Mouse (Mus musculus): ENCODE data around the gene Hes7. TPM values are rescaled to one million over a fixed set of nuclear protein-coding genes. Genes with fewer than 3 reads are reported as not detected.

The Hes7 gene
- polyA plus RNA-seq, 1 experiment from 2014 or later = 0.19 TPM

GRCm38 (mm10) chr11:69123693-69124497 lies 3.7 kb downstream of the Hes7 start:
- Histone ChIP-seq H3K27ac (ENCODE audit: low read depth, low read length) (peak overlapping the region; percentile 33; the same call in 1 of the 2 replicates), H3K36me3 (ENCODE audit: control insufficient read depth, insufficient read depth, low read length) (no peaks in the 10 kb centered on the region), H3K27me3 (ENCODE audit: control insufficient read depth, insufficient read depth, low read length) (peaks cover 20% of the 10 kb centered on the region), H3K4me2 (replicated peaks; ENCODE audit: low read depth, low read length) (peak overlapping the region; percentile 97), H3K4me1 (replicated peaks; ENCODE audit: control insufficient read depth, insufficient read depth, low read length) (peaks cover 19% of the 10 kb centered on the region), H3K9ac (ENCODE audit: low read depth, low read length) (peak overlapping the region; percentile 49; the same call in 1 of the 2 replicates), H3K9me3 (ENCODE audit: control insufficient read depth, low read length) (no peaks in the 10 kb centered on the region), H3K4me3 (ENCODE audit: low read depth, low read length) (peak overlapping the region; percentile 78)
- WGBS = under 1% methylated on average over 31 of the region's 31 CpGs
- peak; percentile 54 for ATAC-seq (ENCODE audit: low FRiP score)
- peak; percentile 97 for DNase-seq (ENCODE audit: low spot score)

- DNase-seq (ENCODE audit: low spot score) (peak; percentile 83), ATAC-seq (ENCODE audit: low FRiP score) (peak; percentile 66)
- Histone ChIP-seq H3K9me3 (ENCODE audit: control insufficient read depth, low read length) (no peaks in the 10 kb centered on the region), H3K36me3 (ENCODE audit: control insufficient read depth, insufficient read depth, low read length) (no peaks in the 10 kb centered on the region), H3K27ac (ENCODE audit: low read depth, low read length) (no peak overlapping the region), H3K4me3 (ENCODE audit: low read depth, low read length) (peak overlapping the region; percentile 78; the same call in 1 of the 2 replicates), H3K4me1 (replicated peaks; ENCODE audit: control insufficient read depth, insufficient read depth, low read length) (peaks cover 19% of the 10 kb centered on the region), H3K27me3 (ENCODE audit: control insufficient read depth, insufficient read depth, low read length) (peaks cover 20% of the 10 kb centered on the region), H3K4me2 (replicated peaks; ENCODE audit: low read depth, low read length) (no peak overlapping the region), H3K9ac (ENCODE audit: low read depth, low read length) (no peak overlapping the region)
- 0% methylated on average over 3 of the region's 3 CpGs for WGBS
These were observed 4.3 kb downstream of the Hes7 start for GRCm38 (mm10) chr11:69124498-69124847.

GRCm38 (mm10) chr11:69125041-69125851 lies 5.0 kb downstream of the Hes7 start:
- peak overlapping the region; percentile 51 for H3K4me3 ChIP-seq (ENCODE audit: low read depth, low read length)
- DNase-seq (ENCODE audit: low spot score) (peak; percentile 89), ATAC-seq (ENCODE audit: low FRiP score) (peak; percentile 57; the same call in 1 of the 2 replicates)
- H3K36me3 ChIP-seq (ENCODE audit: control insufficient read depth, insufficient read depth, low read length) = no peaks in the 10 kb centered on the region
- H3K4me1 ChIP-seq (replicated peaks; ENCODE audit: control insufficient read depth, insufficient read depth, low read length) = peaks cover 16% of the 10 kb centered on the region
- H3K9me3 ChIP-seq (ENCODE audit: control insufficient read depth, low read length) = no peaks in the 10 kb centered on the region
- H3K4me2 ChIP-seq (replicated peaks; ENCODE audit: low read depth, low read length) = peak overlapping the region; percentile 77
- peaks cover 17% of the 10 kb centered on the region for H3K27me3 ChIP-seq (ENCODE audit: control insufficient read depth, insufficient read depth, low read length)
- H3K27ac ChIP-seq (ENCODE audit: low read depth, low read length) = no peak overlapping the region
- under 1% methylated on average over 24 of the region's 24 CpGs for WGBS
- peak overlapping the region; percentile 46; the same call in 1 of the 2 replicates for H3K9ac ChIP-seq (ENCODE audit: low read depth, low read length)

- H3K27ac ChIP-seq (ENCODE audit: low read depth, low read length) = no peak within 1 kb of the TSS
- DNase-seq (ENCODE audit: low spot score) = no peak
- peak within 1 kb of the TSS; percentile 77 for H3K4me2 ChIP-seq (replicated peaks; ENCODE audit: low read depth, low read length)
- peaks cover 14% of the 10 kb centered on the region; the same call in 1 of the 2 replicates for H3K4me1 ChIP-seq (replicated peaks; ENCODE audit: control insufficient read depth, insufficient read depth, low read length)
- no peaks in the 10 kb centered on the region for H3K36me3 ChIP-seq (ENCODE audit: control insufficient read depth, insufficient read depth, low read length)
- peak within 1 kb of the TSS; percentile 51 for H3K4me3 ChIP-seq (ENCODE audit: low read depth, low read length)
- no peak for ATAC-seq (ENCODE audit: low FRiP score)
- H3K9me3 ChIP-seq (ENCODE audit: control insufficient read depth, low read length) = no peaks in the 10 kb centered on the region
- 6% methylated on average over 3 of the region's 3 CpGs for WGBS
- H3K9ac ChIP-seq (ENCODE audit: low read depth, low read length) = peak within 1 kb of the TSS; percentile 46; the same call in 1 of the 2 replicates
- peaks cover 13% of the 10 kb centered on the region for H3K27me3 ChIP-seq (ENCODE audit: control insufficient read depth, insufficient read depth, low read length)
These were observed 5.5 kb downstream of the Hes7 start, which contains the start of gene Aloxe3 for GRCm38 (mm10) chr11:69125852-69125918. Gene Aloxe3 (plus strand): TSS chr11:69125896.

- 11% methylated on average over 20 of the region's 20 CpGs for WGBS
- H3K36me3 ChIP-seq (ENCODE audit: control insufficient read depth, insufficient read depth, low read length) = no peaks in the 10 kb centered on the region
- peak overlapping the region; percentile 77 for H3K4me2 ChIP-seq (replicated peaks; ENCODE audit: low read depth, low read length)
- peak overlapping the region; percentile 51 for H3K4me3 ChIP-seq (ENCODE audit: low read depth, low read length)
- H3K4me1 ChIP-seq (replicated peaks; ENCODE audit: control insufficient read depth, insufficient read depth, low read length) = peaks cover 12% of the 10 kb centered on the region; the same call in 1 of the 2 replicates
- ATAC-seq (ENCODE audit: low FRiP score) (no peak), DNase-seq (ENCODE audit: low spot score) (peak; percentile 44)
- no peak overlapping the region for H3K27ac ChIP-seq (ENCODE audit: low read depth, low read length)
- H3K9ac ChIP-seq (ENCODE audit: low read depth, low read length) = no peak overlapping the region
- no peaks in the 10 kb centered on the region for H3K9me3 ChIP-seq (ENCODE audit: control insufficient read depth, low read length)
- peaks cover 9% of the 10 kb centered on the region for H3K27me3 ChIP-seq (ENCODE audit: control insufficient read depth, insufficient read depth, low read length)
These were observed 5.9 kb downstream of the Hes7 start for GRCm38 (mm10) chr11:69125919-69126705.

GRCm38 (mm10) chr11:69126706-69127095 lies 6.5 kb downstream of the Hes7 start:
- 67% methylated on average over 2 of the region's 2 CpGs for WGBS
- no peak overlapping the region; the same call in 1 of the 2 replicates for H3K4me3 ChIP-seq (ENCODE audit: low read depth, low read length)
- no peak overlapping the region for H3K27ac ChIP-seq (ENCODE audit: low read depth, low read length)
- peak overlapping the region; percentile 77 for H3K4me2 ChIP-seq (replicated peaks; ENCODE audit: low read depth, low read length)
- DNase-seq (ENCODE audit: low spot score) (peak; percentile 3), ATAC-seq (ENCODE audit: low FRiP score) (no peak)
- H3K9me3 ChIP-seq (ENCODE audit: control insufficient read depth, low read length) = no peaks in the 10 kb centered on the region
- peaks cover 6% of the 10 kb centered on the region; the same call in 1 of the 2 replicates for H3K4me1 ChIP-seq (replicated peaks; ENCODE audit: control insufficient read depth, insufficient read depth, low read length)
- H3K27me3 ChIP-seq (ENCODE audit: control insufficient read depth, insufficient read depth, low read length) = peaks cover 3% of the 10 kb centered on the region
- H3K36me3 ChIP-seq (ENCODE audit: control insufficient read depth, insufficient read depth, low read length) = no peaks in the 10 kb centered on the region
- H3K9ac ChIP-seq (ENCODE audit: low read depth, low read length) = no peak overlapping the region

- Histone ChIP-seq H3K27me3 (ENCODE audit: control insufficient read depth, insufficient read depth, low read length) (0 out of 2 replicates have a peak, but pooled peaks cover 2% of the 10 kb centered on the region), H3K36me3 (ENCODE audit: control insufficient read depth, insufficient read depth, low read length) (no peaks in the 10 kb centered on the region), H3K27ac (ENCODE audit: low read depth, low read length) (no peak overlapping the region), H3K4me3 (ENCODE audit: low read depth, low read length) (no peak overlapping the region), H3K9me3 (ENCODE audit: control insufficient read depth, low read length) (no peaks in the 10 kb centered on the region), H3K4me2 (replicated peaks; ENCODE audit: low read depth, low read length) (no peak overlapping the region), H3K9ac (ENCODE audit: low read depth, low read length) (no peak overlapping the region), H3K4me1 (replicated peaks; ENCODE audit: control insufficient read depth, insufficient read depth, low read length) (0 out of 2 replicates have a peak, but pooled peaks cover 2% of the 10 kb centered on the region)
- ATAC-seq (ENCODE audit: low FRiP score) (no peak), DNase-seq (ENCODE audit: low spot score) (no peak)
- WGBS = 78% methylated on average over 8 of the region's 8 CpGs
These were observed 8.4 kb downstream of the Hes7 start for GRCm38 (mm10) chr11:69128426-69129122.

GRCm38 (mm10) chr11:69133566-69133922 lies 13.3 kb downstream of the Hes7 start:
- ATAC-seq (ENCODE audit: low FRiP score) = no peak
- no peaks in the 10 kb centered on the region for H3K36me3 ChIP-seq (ENCODE audit: control insufficient read depth, insufficient read depth, low read length)
- 0 out of 2 replicates have a peak, but pooled peaks cover 2% of the 10 kb centered on the region for H3K27me3 ChIP-seq (ENCODE audit: control insufficient read depth, insufficient read depth, low read length)
- no peak overlapping the region for H3K9ac ChIP-seq (ENCODE audit: low read depth, low read length)
- no peaks in the 10 kb centered on the region for H3K9me3 ChIP-seq (ENCODE audit: control insufficient read depth, low read length)
- H3K4me2 ChIP-seq (replicated peaks; ENCODE audit: low read depth, low read length) = peak overlapping the region; percentile 66
- no peaks in the 10 kb centered on the region for H3K4me1 ChIP-seq (replicated peaks; ENCODE audit: control insufficient read depth, insufficient read depth, low read length)
- peak; percentile 40 for DNase-seq (ENCODE audit: low spot score)
- peak overlapping the region; percentile 35; the same call in 1 of the 2 replicates for H3K4me3 ChIP-seq (ENCODE audit: low read depth, low read length)
- no peak overlapping the region for H3K27ac ChIP-seq (ENCODE audit: low read depth, low read length)
- 20% methylated on average over 5 of the region's 5 CpGs for WGBS
